Mouse (Mus musculus) cerebellum, adult 2 months (tissue): ENCODE measurements around the gene Arid1b. TPM values are rescaled to one million over a fixed set of nuclear protein-coding genes. Genes with fewer than 3 reads are reported as not detected.

Experiments
- DNase-seq, 2 experiments: peaks; one replicate each; pipeline ENCODE4 v3.0.0; 2021
- H3K27ac ChIP-seq: fragments of 200-500 bp; 2 replicates; pipeline ENCODE4 v1.5.1; 2012; ENCODE audit warnings: low read length, control low read depth, inconsistent platforms; ENCODE audit not compliant: insufficient read depth
- H3K27me3 ChIP-seq: fragments of 200-500 bp; 2 replicates; pipeline ENCODE4 v1.6.1; 2012; ENCODE audit warnings: inconsistent platforms, mild to moderate bottlenecking, low read length, moderate library complexity; ENCODE audit not compliant: control insufficient read depth, insufficient read depth
- H3K4me1 ChIP-seq: fragments of 200-500 bp; 2 replicates; pipeline ENCODE4 v1.6.1; 2011; ENCODE audit warnings: low read length; ENCODE audit not compliant: control insufficient read depth, insufficient read depth
- H3K4me3 ChIP-seq: fragments of 200-500 bp; replicated peaks from 2 replicates; pipeline ENCODE3; 2011; ENCODE audit warnings: mild to moderate bottlenecking, low read depth, low read length, control low read depth; ENCODE audit not compliant: insufficient read depth
- CTCF ChIP-seq: fragments of 200-500 bp; IDR thresholded peaks from 2 replicates; pipeline ENCODE4 v1.5.1; 2011; ENCODE audit warnings: low read depth, mild to moderate bottlenecking, control low read depth, low read length, moderate library complexity, borderline replicate concordance; ENCODE audit not compliant: insufficient read depth
- POLR2A ChIP-seq: fragments of 200-500 bp; IDR thresholded peaks from 2 replicates; pipeline ENCODE4 v1.6.1; 2011; ENCODE audit warnings: low read length, control low read depth, borderline replicate concordance; ENCODE audit not compliant: insufficient read depth
- WGBS: fragments of 180-500 bp; shearing (Covaris S2); methylation state at CpG from one replicate; pipeline ENCODE4 v1.1.7; 2018; 5-methylcytosine and 5-hydroxymethylcytosine counted together
- polyA plus RNA-seq: library from polyadenylated mRNA; depleted of rRNA; stranded (reverse); fragments of >200 nt; gene quantifications from 2 replicates; pipeline ENCODE4 v1.2.3, GENCODE M21; 2012

Arid1b gene
- polyA plus RNA-seq, 1 experiment: 25.6 TPM

DNA sequence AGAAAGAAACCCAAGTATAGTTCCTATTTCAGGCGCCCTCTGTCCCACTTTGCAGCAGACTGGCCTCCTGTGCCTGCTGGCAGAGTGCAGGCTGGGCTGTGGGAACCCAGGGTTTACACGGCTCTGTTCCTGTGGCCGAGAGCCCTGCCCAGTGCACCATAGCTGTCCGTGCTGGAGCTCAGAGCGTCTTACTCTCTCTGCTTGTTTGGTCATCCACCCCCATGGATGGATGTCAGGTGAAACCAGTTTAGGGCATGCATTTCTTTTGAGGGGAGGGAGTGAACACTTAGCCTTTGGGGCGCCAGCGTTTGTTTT is 301.8 kb downstream of the Arid1b start:
- 28% methylated on average over 7 of the region's 7 CpGs for WGBS

DNA sequence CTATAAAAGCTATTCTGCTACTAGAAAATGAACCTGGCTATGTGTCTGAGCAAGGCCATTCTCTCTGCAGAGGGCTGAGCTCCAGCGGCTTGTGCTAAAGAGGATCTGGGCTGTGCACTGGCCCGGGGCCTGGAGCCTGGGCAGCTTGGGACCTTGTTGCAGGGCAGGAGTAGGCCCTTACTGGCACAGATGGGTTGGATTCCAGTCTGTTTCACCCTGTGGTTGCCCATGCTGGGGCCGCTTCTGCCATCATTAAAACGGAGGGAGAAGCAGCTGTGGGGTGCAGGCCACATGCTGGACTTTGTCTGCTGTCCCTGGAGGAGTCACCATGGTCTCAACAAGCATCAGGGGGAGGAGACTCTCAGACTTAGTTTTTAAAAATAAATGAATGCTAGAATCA is 303.4 kb downstream of the Arid1b start:
- H3K4me1 ChIP-seq: peaks cover 49% of the 10 kb centered on the region
- DNase-seq: peak in 1 of 2 experiments; percentile 54
- H3K27me3 ChIP-seq: no peaks in the 10 kb centered on the region
- peak overlapping the region; percentile 52; the same call in 1 of the 2 replicates for H3K27ac ChIP-seq
- H3K4me3 ChIP-seq: no peak overlapping the region
- TF ChIP-seq POLR2A (no peak), CTCF (no peak)
- 15% methylated on average over 4 of the region's 4 CpGs for WGBS

More for the DNA sequence above, 301.8 kb downstream of the Arid1b start:
- no peak for DNase-seq
- H3K4me3 ChIP-seq: peak overlapping the region; percentile 33
- TF ChIP-seq CTCF: no peak
- no peak for TF ChIP-seq POLR2A
- peaks cover 49% of the 10 kb centered on the region for H3K4me1 ChIP-seq
- H3K27ac ChIP-seq: no peak overlapping the region
- no peaks in the 10 kb centered on the region for H3K27me3 ChIP-seq

DNA sequence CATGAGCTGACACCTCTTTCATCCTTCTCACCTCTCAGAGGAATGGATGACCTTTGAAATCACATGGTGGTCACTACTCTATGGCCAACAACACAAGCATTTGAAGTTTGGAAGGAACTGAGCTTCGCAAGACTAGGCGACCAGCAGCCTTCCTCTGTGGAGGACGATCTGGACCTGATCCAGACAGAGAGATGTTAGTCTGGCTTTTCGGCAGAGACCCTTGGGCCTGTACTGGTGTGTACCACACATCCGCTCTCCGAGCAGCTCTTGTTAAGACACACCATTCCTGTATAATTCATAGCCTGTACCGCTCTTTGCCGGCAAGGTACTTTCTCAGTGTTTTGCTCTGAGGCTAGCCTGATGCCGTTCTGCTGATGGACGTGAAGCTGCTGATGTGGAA is 303.9 kb downstream of the Arid1b start:
- Histone ChIP-seq H3K27me3 (no peaks in the 10 kb centered on the region), H3K27ac (peak overlapping the region; percentile 32; the same call in 1 of the 2 replicates), H3K4me3 (no peak overlapping the region), H3K4me1 (peaks cover 49% of the 10 kb centered on the region)
- peak in 1 of 2 experiments; percentile 26 for DNase-seq
- 82% methylated on average over 10 of the region's 10 CpGs for WGBS
- no peak for TF ChIP-seq POLR2A
- TF ChIP-seq CTCF: no peak

DNA sequence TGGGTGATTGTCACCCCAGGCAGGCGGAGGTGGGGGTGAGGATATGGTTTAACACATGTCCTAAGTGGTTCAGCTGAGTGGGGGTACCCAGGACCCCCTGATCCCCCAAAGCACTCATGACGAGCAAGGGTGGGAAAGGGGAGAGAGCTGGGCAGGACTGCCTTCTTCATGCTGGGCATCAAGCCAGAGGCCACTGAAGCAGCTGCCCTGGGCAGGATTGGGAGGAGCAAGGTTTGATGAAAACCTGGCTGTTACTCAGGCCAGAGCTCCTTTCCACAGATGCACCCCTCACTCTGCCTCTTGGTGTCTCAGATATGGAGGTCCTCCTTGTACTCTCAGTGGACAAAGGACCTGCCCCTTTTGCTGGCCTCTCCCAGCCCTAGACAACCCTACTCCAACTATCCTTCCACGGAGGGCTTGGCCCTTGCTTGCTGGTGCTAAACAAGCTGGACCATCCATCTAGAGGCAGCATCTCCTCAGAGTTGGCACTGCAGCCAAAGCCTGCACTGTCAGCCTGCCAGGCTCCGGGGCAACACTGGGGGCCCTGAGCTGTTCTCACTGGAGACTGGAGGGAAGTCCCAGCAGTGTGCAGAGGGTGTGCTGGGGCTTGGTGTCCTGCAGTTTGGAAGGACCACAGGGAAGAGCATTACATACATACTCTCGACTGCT is 304.9 kb downstream of the Arid1b start:
- Histone ChIP-seq H3K27ac (no peak overlapping the region), H3K27me3 (no peaks in the 10 kb centered on the region), H3K4me1 (peaks cover 45% of the 10 kb centered on the region), H3K4me3 (no peak overlapping the region)
- WGBS: 26% methylated on average over 5 of the region's 5 CpGs
- TF ChIP-seq CTCF: no peak
- TF ChIP-seq POLR2A: no peak
- DNase-seq: peak; percentile 53 to 65

DNA sequence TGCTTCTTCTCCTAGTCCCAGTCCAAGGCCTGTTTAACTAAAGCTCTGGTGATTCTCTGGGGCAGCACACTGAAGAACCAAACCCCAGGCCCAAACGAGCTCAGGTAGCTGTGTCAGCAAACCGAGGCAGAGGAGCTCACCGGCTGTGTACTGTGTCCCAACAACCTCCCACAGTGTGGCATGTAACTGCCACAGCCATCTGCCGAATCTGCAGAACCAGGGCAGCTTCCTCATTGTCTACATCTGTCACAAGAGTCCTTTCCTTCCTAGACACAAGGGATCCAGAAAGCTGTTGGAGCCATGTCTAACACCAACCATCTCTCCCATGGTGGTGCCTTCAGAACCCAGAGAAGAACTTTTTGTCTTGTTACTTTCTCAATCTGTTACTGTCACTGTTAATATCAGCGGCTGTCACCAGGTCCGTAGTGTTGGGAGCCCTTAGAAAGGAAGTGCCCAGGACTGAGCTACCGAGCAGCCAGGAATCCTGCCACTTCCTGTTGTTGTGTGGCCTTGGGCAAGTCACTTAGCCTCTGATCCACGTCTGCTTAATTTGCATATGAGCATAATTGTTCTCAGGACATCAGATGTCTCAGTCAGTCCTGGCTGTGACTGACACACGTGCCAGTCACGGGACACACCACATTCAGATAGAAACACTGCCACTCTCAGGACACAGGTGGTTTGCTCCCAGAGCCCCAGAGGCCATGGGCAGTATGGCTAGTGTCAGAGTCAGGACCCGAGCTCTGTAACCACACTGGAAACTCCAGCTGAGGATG is 309.0 kb downstream of the Arid1b start:
- WGBS: 62% methylated on average over 11 of the region's 11 CpGs
- TF ChIP-seq CTCF: peak; percentile 24; the same call in 1 of the 2 replicates
- no peak for TF ChIP-seq POLR2A
- H3K4me3 ChIP-seq: no peak overlapping the region
- no peaks in the 10 kb centered on the region for H3K27me3 ChIP-seq
- DNase-seq: peak in 1 of 2 experiments; percentile 35
- no peak overlapping the region for H3K27ac ChIP-seq
- H3K4me1 ChIP-seq: peaks cover 15% of the 10 kb centered on the region

DNA sequence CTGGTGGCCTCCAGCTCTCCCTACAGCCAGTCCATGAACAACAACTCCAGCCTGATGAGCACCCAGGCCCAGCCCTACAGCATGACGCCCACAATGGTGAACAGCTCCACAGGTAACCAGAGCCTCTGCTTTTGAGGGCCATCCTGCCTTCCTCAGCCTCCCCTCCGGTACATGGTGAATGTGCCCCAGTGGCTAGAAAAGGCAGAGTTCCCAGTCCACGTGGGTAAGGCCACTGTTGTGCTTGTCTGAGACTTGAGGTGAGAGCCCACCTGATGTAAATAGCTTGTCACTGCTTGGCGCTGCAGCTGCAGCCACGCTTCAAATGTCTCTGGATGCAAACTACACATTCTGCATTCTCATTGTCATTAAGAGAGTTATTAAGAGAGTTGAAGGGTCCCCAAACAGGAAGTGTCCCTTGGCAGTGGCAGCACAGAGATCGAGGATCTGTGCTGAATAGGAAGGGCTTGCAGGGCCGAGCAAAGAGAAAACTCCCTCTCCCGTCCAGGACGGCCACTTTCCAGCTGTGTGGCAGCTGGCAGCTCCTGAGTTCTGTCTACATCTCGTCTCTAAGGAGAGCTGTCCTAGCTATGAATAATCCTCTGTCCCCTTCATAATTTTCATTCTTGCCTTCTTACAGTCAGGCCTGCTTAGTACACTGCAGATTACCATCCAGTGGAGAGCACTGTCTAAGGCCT is 311.8 kb downstream of the Arid1b start:
- no peak for TF ChIP-seq POLR2A
- TF ChIP-seq CTCF: no peak

DNA sequence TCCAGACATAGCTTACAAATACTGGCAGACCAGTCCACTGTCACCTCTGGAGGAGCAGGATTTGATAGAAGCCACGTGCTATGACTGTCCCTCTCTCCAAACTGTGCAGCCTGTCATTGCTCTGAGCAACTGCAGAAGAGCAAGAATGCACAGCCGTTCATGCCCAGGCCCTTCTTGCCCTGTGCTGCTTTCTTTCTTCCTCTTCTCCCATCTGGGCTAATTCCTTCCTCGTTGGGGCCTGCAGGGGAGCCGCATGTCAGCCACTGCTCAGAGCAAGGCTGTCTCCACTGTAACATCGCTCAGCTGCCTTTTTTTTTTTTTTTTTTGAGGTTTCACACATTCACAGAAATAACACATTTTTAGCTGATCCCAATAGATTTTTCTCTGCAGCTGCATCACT is 315.8 kb downstream of the Arid1b start:
- H3K4me3 ChIP-seq: no peak overlapping the region
- peaks cover 10% of the 10 kb centered on the region for H3K4me1 ChIP-seq
- no peak for TF ChIP-seq CTCF
- no peak for TF ChIP-seq POLR2A
- no peak for DNase-seq
- WGBS: 61% methylated on average over 5 of the region's 5 CpGs
- no peaks in the 10 kb centered on the region for H3K27me3 ChIP-seq
- H3K27ac ChIP-seq: no peak overlapping the region

More for the DNA sequence above, 311.8 kb downstream of the Arid1b start:
- Histone ChIP-seq H3K4me1 (peaks cover 6% of the 10 kb centered on the region), H3K4me3 (no peak overlapping the region), H3K27ac (no peak overlapping the region), H3K27me3 (no peaks in the 10 kb centered on the region)
- DNase-seq: no peak
- 74% methylated on average over 10 of the region's 10 CpGs for WGBS

DNA sequence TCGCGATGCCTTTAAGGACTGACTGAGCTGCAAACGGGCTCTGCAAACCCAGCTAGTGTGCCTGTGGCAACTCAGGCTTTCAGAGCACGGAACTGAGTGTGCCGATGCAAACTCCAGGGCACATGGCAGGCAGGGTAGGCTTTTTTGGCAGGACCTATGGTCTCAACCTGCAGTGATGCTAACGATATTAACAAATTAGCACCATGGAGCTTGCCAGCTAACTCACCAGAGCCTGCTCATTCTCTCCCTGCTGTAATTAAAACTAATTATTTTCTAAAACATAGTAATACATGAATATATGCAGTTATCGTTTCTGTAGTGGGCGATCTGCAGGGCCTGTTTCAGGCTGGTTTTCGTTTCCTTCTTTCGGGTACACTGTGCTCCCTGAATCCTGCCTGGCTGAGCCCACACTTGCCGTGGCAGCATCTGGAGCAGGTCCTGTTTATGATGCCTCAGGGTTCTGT is 316.3 kb downstream of the Arid1b start:
- no peak for DNase-seq
- no peaks in the 10 kb centered on the region for H3K27me3 ChIP-seq
- 56% methylated on average over 11 of the region's 11 CpGs for WGBS
- TF ChIP-seq CTCF (no peak), POLR2A (no peak)
- H3K4me3 ChIP-seq: no peak overlapping the region
- H3K27ac ChIP-seq: no peak overlapping the region
- H3K4me1 ChIP-seq: peaks cover 9% of the 10 kb centered on the region
